Mouse (Mus musculus) embryonic fibroblast, embryonic 13.5 days (primary cell): ENCODE data around the gene Ube2u.

Source experiments
- CTCF ChIP-seq: IDR thresholded peaks from 2 replicates; pipeline ENCODE4 v1.5.1; 2011; ENCODE audit warnings: mild to moderate bottlenecking, control low read depth, low read length, moderate library complexity, borderline replicate concordance; ENCODE audit not compliant: insufficient read depth
- POLR2A ChIP-seq: IDR thresholded peaks from 2 replicates; pipeline ENCODE4 v1.6.1; 2011; ENCODE audit warnings: low read depth, mild to moderate bottlenecking, control low read depth, low read length, moderate library complexity

- no peak for TF ChIP-seq POLR2A
- TF ChIP-seq CTCF, result no peak
Observed at GRCm38 (mm10) chr4:100478592-100479321, at the start of gene Ube2u.
